Mouse (Mus musculus): ENCODE measurements around the gene Lgi2. TPM values are rescaled to one million over a fixed set of nuclear protein-coding genes. Genes with fewer than 3 reads are reported as not detected.

Lgi2 gene
- 0.84 TPM for polyA plus RNA-seq (2014; fragmentation: Illumina TruSeq; extraction: RNeasy Lipid Tissue Mini Kit (QIAGEN cat#74804); ENCODE audit: low read depth, low replicate concordance)

DNA sequence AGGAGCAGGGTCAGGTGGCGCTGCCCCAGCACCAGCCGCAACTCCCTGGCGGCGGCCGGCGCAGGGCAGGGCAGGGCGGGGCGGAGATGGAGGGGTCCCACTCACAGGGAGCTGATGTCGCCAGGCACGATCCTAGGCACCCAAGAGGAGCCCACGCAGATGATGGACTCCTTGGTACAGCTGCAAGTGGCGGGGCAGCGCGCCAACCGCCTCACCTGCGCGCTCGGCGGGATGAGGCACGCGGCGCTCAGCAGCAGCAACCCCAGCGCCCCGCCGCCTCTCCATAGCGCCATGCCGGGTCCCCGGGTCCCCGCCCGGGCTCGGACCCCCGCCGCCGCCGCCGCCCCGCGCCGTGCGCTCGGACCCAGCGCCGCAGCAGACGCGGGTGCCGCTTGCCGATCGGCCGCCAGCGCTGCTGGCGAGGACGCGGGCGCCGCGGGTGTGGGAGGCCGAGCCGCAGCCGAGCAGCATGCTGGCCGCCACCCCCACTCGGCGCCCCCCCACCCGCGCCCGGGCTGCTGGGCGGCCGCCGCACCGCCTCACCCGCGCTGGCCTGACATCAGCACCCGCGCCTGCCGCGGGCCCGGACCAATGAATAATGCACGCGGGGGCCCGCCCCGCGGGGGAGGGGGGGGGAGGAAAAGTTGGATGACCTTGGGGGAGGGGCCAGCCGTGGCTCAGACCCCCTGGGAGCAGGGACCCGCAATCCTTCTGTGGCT is at the start of gene Lgi2:
Gene Lgi2 (minus strand): TSS at position 650 of the 719 bp plus-strand sequence.

Other genes with a start within 250 kb of the Lgi2 start
- gene Sod3, start 202.7 kb downstream of the Lgi2 start, polyA plus RNA-seq (2014; fragmentation: Illumina TruSeq; extraction: RNeasy Lipid Tissue Mini Kit (QIAGEN cat#74804); ENCODE audit: low read depth, low replicate concordance) = 19.9 TPM
- gene Ccdc149, start 94.9 kb downstream of the Lgi2 start, polyA plus RNA-seq (2014; fragmentation: Illumina TruSeq; extraction: RNeasy Lipid Tissue Mini Kit (QIAGEN cat#74804); ENCODE audit: low read depth, low replicate concordance) = 6.5 TPM
- gene Sepsecs, start 103.2 kb upstream of the Lgi2 start, polyA plus RNA-seq (2014; fragmentation: Illumina TruSeq; extraction: RNeasy Lipid Tissue Mini Kit (QIAGEN cat#74804); ENCODE audit: low read depth, low replicate concordance) = 6.3 TPM
- 2.7 TPM for gene Pi4k2b, start 175.1 kb upstream of the Lgi2 start, polyA plus RNA-seq (2014; fragmentation: Illumina TruSeq; extraction: RNeasy Lipid Tissue Mini Kit (QIAGEN cat#74804); ENCODE audit: low read depth, low replicate concordance)
- gene Zcchc4, start 208.9 kb upstream of the Lgi2 start, polyA plus RNA-seq (2014; fragmentation: Illumina TruSeq; extraction: RNeasy Lipid Tissue Mini Kit (QIAGEN cat#74804); ENCODE audit: low read depth, low replicate concordance) = 6.6 TPM